Mouse (Mus musculus): ENCODE measurements around the gene Uchl1. TPM values are rescaled to one million over a fixed set of nuclear protein-coding genes. Genes with fewer than 3 reads are reported as not detected.

Gene Uchl1
- polyA plus RNA-seq, 1 experiment from 2014 or later: 6.9 TPM

- POLR2A ChIA-PET: no interaction called here
- CTCF ChIA-PET: no interaction called here
- in situ Hi-C loops (cut with MboI; ENCODE audit: low pct_unique_long_range_greater_than_20kb): no loop called here
- ATAC-seq: no peak
- TF ChIP-seq CTCF (IDR thresholded peaks at IDR 0.05): no peak
- DNase-seq (ENCODE audit: low read depth, low spot score): no peak
- H3K27me3 ChIP-seq: peaks cover 15% of the 10 kb centered on the region
Measured at GRCm38 (mm10) chr5:66679222-66679621, 3.3 kb downstream of the Uchl1 start.

GRCm38 (mm10) chr5:66685930-66686329 is 10.0 kb downstream of the Uchl1 start:
- no peak for ATAC-seq
- in situ Hi-C loops (cut with MboI; ENCODE audit: low pct_unique_long_range_greater_than_20kb): no loop called here
- ChIA-PET CTCF (interaction anchor here (0.9 kb wide), 1 partner anchor 11 kb away, joined by 3 read pairs; no protein-coding TSS in a partner anchor), POLR2A (no interaction called here)
- no peaks in the 10 kb centered on the region for H3K27me3 ChIP-seq
- no peak for DNase-seq (ENCODE audit: low read depth, low spot score)
- no peak for TF ChIP-seq CTCF (IDR thresholded peaks at IDR 0.05)

GRCm38 (mm10) chr5:66686863-66687262 is 11.0 kb downstream of the Uchl1 start:
- ChIA-PET CTCF (interaction anchor here (1.0 kb wide), 1 partner anchor 559 kb away, joined by 3 read pairs; no protein-coding TSS in a partner anchor), POLR2A (no interaction called here)
- DNase-seq (ENCODE audit: low read depth, low spot score) (no peak), ATAC-seq (no peak)
- TF ChIP-seq CTCF (IDR thresholded peaks at IDR 0.05): no peak
- in situ Hi-C loops (cut with MboI; ENCODE audit: low pct_unique_long_range_greater_than_20kb): no loop called here
- no peaks in the 10 kb centered on the region for H3K27me3 ChIP-seq

GRCm38 (mm10) chr5:66687737-66688136 is 11.8 kb downstream of the Uchl1 start:
- CTCF ChIA-PET: interaction anchor here (1.0 kb wide), 1 partner anchor 558 kb away, joined by 3 read pairs; no protein-coding TSS in a partner anchor
- TF ChIP-seq CTCF (IDR thresholded peaks at IDR 0.05): no peak
- ATAC-seq: no peak
- H3K27me3 ChIP-seq: no peaks in the 10 kb centered on the region
- POLR2A ChIA-PET: no interaction called here
- DNase-seq (ENCODE audit: low read depth, low spot score): no peak
- in situ Hi-C loops (cut with MboI; ENCODE audit: low pct_unique_long_range_greater_than_20kb): no loop called here

GRCm38 (mm10) chr5:66688286-66688685 is 12.4 kb downstream of the Uchl1 start:
- H3K27me3 ChIP-seq: no peaks in the 10 kb centered on the region
- POLR2A ChIA-PET: no interaction called here

GRCm38 (mm10) chr5:66689796-66690195 is 13.9 kb downstream of the Uchl1 start:
- CTCF ChIA-PET: no interaction called here
- H3K27me3 ChIP-seq: no peaks in the 10 kb centered on the region
- DNase-seq (ENCODE audit: low read depth, low spot score): no peak
- ATAC-seq: no peak
- TF ChIP-seq CTCF (IDR thresholded peaks at IDR 0.05): no peak
- POLR2A ChIA-PET: no interaction called here
- in situ Hi-C loops (cut with MboI; ENCODE audit: low pct_unique_long_range_greater_than_20kb): no loop called here

More at GRCm38 (mm10) chr5:66688286-66688685, 12.4 kb downstream of the Uchl1 start:
- in situ Hi-C loops (cut with MboI; ENCODE audit: low pct_unique_long_range_greater_than_20kb): no loop called here
- DNase-seq (ENCODE audit: low read depth, low spot score) (no peak), ATAC-seq (peak; percentile 31)
- CTCF ChIA-PET: no interaction called here
- TF ChIP-seq CTCF (IDR thresholded peaks at IDR 0.05): no peak

- ChIA-PET CTCF (no interaction called here), POLR2A (no interaction called here)
- DNase-seq (ENCODE audit: low read depth, low spot score) (no peak), ATAC-seq (no peak)
- in situ Hi-C loops (cut with MboI; ENCODE audit: low pct_unique_long_range_greater_than_20kb): no loop called here
- no peaks in the 10 kb centered on the region for H3K27me3 ChIP-seq
- no peak for TF ChIP-seq CTCF (IDR thresholded peaks at IDR 0.05)
Measured at GRCm38 (mm10) chr5:66693231-66693630, 17.3 kb downstream of the Uchl1 start.

- peak; percentile 27 for DNase-seq (ENCODE audit: low read depth, low spot score)
- POLR2A ChIA-PET: no interaction called here
Measured at GRCm38 (mm10) chr5:66697119-66697518, 21.2 kb downstream of the Uchl1 start.

GRCm38 (mm10) chr5:66699911-66700310 is 24.0 kb downstream of the Uchl1 start:
- TF ChIP-seq CTCF (IDR thresholded peaks at IDR 0.05): no peak
- in situ Hi-C loops (cut with MboI; ENCODE audit: low pct_unique_long_range_greater_than_20kb): loop anchor here (5.0 kb wide), 1 partner anchor 537 kb away; no protein-coding TSS in a partner anchor
- ChIA-PET CTCF (interaction anchor here (0.8 to 1.7 kb wide), 4 partner anchors 11 to 308 kb away, joined by 3 to 4 read pairs (median 4); no protein-coding TSS in a partner anchor), POLR2A (no interaction called here)
- H3K27me3 ChIP-seq: no peaks in the 10 kb centered on the region
- DNase-seq (ENCODE audit: low read depth, low spot score) (no peak), ATAC-seq (no peak)

More at GRCm38 (mm10) chr5:66697119-66697518, 21.2 kb downstream of the Uchl1 start:
- in situ Hi-C loops (cut with MboI; ENCODE audit: low pct_unique_long_range_greater_than_20kb): loop anchor here (5.0 kb wide), 1 partner anchor 540 kb away; no protein-coding TSS in a partner anchor
- CTCF ChIA-PET: interaction anchor here (1.0 to 1.5 kb wide), 5 partner anchors 11 to 539 kb away, joined by 3 to 5 read pairs (median 3); no protein-coding TSS in a partner anchor
- ATAC-seq: no peak
- TF ChIP-seq CTCF (IDR thresholded peaks at IDR 0.05): peak; percentile 69
- no peaks in the 10 kb centered on the region for H3K27me3 ChIP-seq

- ChIA-PET POLR2A (no interaction called here), CTCF (interaction anchor here (1.2 kb wide), 1 partner anchor 19 kb away, joined by 4 read pairs; no protein-coding TSS in a partner anchor)
- in situ Hi-C loops (cut with MboI; ENCODE audit: low pct_unique_long_range_greater_than_20kb): no loop called here
- ATAC-seq: no peak
- no peak for TF ChIP-seq CTCF (IDR thresholded peaks at IDR 0.05)
- H3K27me3 ChIP-seq: no peaks in the 10 kb centered on the region
- DNase-seq (ENCODE audit: low read depth, low spot score): no peak
Measured at GRCm38 (mm10) chr5:66701951-66702350, 26.1 kb downstream of the Uchl1 start.

- DNase-seq (ENCODE audit: low read depth, low spot score): no peak
- in situ Hi-C loops (cut with MboI; ENCODE audit: low pct_unique_long_range_greater_than_20kb): no loop called here
- ATAC-seq: no peak
- POLR2A ChIA-PET: interaction anchor here (0.7 kb wide), 1 partner anchor 61 kb away, joined by 4 read pairs; no protein-coding TSS in a partner anchor
- no peak for TF ChIP-seq CTCF (IDR thresholded peaks at IDR 0.05)
- no peaks in the 10 kb centered on the region for H3K27me3 ChIP-seq
- CTCF ChIA-PET: interaction anchor here (1.5 to 1.9 kb wide), 3 partner anchors 41 to 308 kb away, joined by 3 to 4 read pairs (median 4); no protein-coding TSS in a partner anchor
Measured at GRCm38 (mm10) chr5:66703317-66704004, 27.6 kb downstream of the Uchl1 start.
